Mouse (Mus musculus) heart, postnatal 0 days (tissue): ENCODE data around the gene Fxyd4.

Source experiments
- CTCF ChIP-seq: IDR thresholded peaks from 2 replicates; pipeline ENCODE4 v1.5.1; 2016; ENCODE audit warnings: antibody characterized with exemption, control low read depth, low read depth
- EP300 ChIP-seq: IDR thresholded peaks from 2 replicates; pipeline ENCODE4 v1.6.1; 2016; ENCODE audit warnings: antibody characterized with exemption, low read depth

GRCm38 (mm10) chr6:117888642-117889096 is 48.8 kb downstream of the Fxyd4 start:
- no peak for TF ChIP-seq CTCF
- TF ChIP-seq EP300: no peak
